Mouse (Mus musculus): ENCODE measurements around the gene Gm20828.
"Not testable (repeated sequence)": the region's sequence is repeated elsewhere in the genome, so short reads cannot be mapped to it uniquely, and the experiment has no call there.

Gm20828 gene

GRCm38 (mm10) chrY:11199274-11199673, at the start of gene Gm20828:
Gm20828 (minus strand) TSS chrY:11199374.
- DNase-seq (ENCODE audit: low read depth in 1 of 2, low spot score in 2 of 2): not testable (repeated sequence)

Measured in monocyte, adult 2 months (primary cell).